Mouse (Mus musculus): Measurements from ENCODE around the gene Usp8.

Gene Usp8

GRCm38 (mm10) chr2:126801980-126802379 is 94.9 kb downstream of the Usp8 start:
- DNase-seq (ENCODE audit: low read depth in 2 of 2, low spot score in 2 of 2) = no peak

All from CD8-positive naive resting alpha-beta T cell, adult 2 months (primary cell).